Mouse (Mus musculus): ENCODE results near the gene Tiam1.

Gene Tiam1

DNA sequence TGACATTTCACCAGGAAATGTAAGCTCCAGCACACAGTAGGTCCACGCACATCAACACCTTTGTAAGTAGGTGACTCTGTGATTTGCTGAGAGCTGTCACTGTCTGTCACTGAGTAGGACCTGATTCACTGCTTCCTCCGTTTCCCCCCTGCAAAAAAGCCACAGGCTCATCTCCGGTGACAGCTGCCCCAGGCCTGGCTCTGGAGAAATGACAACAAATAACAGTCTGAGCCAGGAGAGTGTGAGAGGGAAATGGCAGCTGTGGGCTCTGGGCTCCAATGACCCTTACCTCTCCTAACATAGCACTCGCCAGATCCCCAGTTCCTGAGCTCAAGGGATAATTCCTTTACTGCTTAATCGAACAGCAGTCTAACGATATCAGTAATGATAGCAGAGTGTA is 301.7 kb downstream of the Tiam1 start:
- peak; percentile 41 for DNase-seq (ENCODE audit: low read depth)

DNA sequence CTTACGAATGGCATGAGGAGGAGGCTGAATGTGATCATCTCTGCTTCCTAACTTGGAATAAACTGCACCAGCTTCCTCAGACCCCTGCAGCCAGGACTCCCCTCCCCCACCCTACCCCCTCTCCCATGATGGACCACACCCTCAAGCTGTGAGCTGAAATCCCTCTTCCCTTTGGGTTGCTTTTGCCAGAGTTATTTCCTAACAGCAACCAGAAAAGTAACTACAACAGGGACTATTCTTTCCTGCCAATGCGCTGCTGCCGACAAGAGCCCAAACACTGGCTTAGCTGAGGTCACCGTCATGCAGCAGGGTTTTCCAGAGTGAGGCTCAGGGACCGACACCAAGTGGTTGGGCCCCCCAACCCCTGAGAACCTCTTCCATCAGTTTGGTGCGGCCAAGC is 303.2 kb downstream of the Tiam1 start:
- DNase-seq (ENCODE audit: low read depth): no peak

- DNase-seq (ENCODE audit: low read depth): no peak
These were observed 303.7 kb downstream of the Tiam1 start for GRCm38 (mm10) chr16:89839829-89840228.

DNA sequence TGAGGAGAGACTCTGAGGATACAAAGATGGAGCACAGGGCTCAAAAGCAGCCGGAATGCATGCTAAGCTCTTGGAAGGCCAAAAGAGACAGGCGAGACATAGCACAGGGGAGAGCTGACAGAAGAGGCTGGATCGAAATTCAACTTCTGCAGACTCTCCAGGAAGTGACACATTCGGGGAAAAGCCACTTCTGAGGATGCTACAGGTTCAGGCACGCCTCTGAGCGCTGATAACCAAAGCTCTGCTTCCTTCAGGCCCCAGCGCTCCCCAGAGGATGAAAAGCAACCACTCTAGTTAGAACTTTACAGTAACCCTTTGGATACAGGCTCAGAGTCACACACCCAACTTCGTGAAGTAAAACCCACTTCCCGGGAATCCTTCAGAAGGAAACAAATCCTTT is 306.5 kb downstream of the Tiam1 start:
- peak; percentile 64 for DNase-seq (ENCODE audit: low read depth)

GRCm38 (mm10) chr16:89835551-89835950 is 308.0 kb downstream of the Tiam1 start:
- DNase-seq (ENCODE audit: low read depth): peak; percentile 94

DNA sequence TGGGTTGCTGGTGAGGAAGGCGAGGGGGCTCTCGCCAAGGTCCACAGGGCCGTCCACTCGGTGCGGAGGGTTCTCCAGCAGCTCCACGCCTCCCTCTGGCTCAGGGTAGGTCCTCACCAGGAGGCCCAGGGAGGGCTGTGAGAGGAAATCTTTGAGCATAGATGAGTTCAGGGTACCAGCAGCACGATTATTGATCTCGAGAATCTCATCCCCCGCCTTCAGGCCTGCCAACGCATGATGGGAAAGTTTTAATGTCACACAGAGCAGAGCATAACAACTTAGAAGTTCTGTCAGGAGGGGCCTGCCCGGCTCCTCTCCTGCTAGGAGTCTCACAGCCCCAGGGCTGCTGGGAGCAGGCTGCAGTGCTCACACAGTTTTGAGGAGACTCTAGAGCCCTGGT is 310.6 kb downstream of the Tiam1 start:
- DNase-seq (ENCODE audit: low read depth): no peak

DNA sequence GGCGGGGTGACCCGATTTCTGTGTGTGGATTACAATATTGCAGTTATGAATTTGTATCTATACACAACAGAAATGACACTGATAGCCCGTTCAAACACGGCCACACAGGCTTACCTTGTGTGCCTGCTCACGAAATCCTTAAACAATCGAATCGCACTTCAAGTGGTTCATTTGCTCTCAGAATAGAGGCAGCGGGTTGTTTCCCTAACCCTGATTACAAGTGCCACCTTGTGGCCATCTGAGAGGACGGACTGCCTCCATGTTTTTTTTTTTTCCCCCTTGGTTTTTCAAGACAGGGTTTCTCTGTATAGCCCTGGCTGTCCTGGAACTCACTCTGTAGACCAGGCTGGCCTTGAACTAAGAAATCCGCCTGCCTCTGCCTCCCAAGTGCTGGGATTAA is 312.4 kb downstream of the Tiam1 start:
- peak; percentile 76 for DNase-seq (ENCODE audit: low read depth)

DNA sequence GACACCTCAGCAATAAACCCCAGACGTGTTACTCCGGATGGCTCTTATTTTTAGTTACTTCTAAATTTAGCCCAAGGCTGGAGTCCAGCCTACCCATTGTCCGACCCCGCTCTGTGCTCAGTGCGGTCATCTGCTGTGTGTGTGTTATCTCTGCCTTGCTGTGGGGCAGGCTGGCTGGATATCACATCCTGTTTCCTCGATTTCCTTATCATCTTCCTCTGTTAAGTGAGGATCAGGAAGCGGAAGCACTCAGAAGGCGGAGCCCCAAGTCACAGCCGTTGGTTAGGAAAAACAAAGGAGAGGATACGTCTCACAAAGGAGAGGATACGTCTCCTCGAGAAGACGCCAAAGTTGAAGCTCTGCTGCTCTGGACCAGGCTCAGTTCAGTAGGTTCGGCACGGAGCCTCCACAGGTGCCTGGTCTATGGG is 313.3 kb downstream of the Tiam1 start:
- DNase-seq (ENCODE audit: low read depth): peak; percentile 57

DNA sequence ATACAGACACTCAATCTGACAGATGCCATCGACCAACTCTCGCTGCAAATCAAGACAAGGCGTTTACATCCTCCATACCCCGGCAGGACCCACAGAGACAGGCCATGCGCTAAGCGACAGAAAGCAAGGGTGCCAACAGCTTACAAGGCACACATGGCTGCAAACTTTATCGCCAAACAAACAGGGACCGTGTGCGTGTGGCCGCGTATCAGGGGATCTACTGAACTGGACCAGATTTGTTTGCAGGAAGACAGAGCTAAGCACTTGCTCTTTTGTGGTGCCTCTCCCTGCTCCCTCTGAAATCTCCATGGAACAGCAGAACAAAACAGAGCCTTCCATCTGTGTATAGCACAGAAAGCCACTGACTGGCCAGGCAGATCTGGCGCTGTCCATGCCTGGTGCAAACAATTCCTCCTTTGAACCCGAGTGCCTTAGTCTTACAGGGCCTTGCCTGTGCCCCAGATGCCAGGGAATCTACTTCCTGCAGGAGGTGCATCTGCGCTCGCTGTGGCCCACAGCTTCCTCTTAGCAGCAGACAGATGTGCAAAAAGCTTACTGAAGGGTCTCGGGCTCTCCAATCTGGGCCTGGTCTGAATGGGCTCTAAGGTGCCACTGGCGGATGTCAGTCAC is 316.0 kb downstream of the Tiam1 start:
- peak; percentile 72 for DNase-seq (ENCODE audit: low read depth)

- no peak for DNase-seq (ENCODE audit: low read depth)
These were observed 317.7 kb downstream of the Tiam1 start for GRCm38 (mm10) chr16:89825875-89826274.

DNA sequence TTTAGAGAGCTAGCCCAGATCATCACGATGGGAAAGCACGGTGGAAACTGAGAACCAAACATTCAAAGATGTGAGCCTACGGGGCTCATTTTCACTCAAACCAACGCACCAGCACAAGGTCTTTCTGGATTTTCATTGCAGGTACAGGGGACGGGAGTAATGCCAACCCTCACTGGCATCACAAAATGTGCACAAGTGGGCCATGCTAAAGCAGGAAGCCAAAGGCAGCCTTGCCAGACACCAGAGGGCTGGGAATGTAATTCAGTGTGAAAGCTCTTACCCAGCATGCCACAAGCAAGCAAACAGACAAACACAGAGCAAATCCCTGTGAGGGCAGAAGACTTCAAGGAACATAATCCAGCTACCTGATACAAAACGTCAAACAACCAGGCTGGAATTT is 320.7 kb downstream of the Tiam1 start:
- DNase-seq (ENCODE audit: low read depth): no peak

DNA sequence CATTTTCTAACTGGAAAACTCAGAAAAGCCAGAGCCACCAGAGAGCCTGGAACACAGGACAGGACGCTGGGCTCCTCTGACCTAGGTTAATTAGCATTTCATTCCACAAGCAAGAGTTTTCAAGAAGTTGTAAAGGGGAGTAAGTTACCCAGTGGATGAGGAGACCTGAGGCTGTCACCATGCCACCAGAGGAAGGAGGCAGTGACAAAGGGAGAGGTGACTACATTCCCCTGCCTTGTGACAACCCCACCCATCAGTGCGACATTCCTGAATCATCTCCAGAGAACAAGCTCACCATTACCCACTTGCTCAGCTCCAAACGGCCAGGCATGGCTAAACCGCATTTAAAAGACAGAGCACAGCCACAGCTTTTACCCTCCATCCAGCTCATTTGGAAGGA is 324.9 kb downstream of the Tiam1 start:
- DNase-seq (ENCODE audit: low read depth): no peak

DNA sequence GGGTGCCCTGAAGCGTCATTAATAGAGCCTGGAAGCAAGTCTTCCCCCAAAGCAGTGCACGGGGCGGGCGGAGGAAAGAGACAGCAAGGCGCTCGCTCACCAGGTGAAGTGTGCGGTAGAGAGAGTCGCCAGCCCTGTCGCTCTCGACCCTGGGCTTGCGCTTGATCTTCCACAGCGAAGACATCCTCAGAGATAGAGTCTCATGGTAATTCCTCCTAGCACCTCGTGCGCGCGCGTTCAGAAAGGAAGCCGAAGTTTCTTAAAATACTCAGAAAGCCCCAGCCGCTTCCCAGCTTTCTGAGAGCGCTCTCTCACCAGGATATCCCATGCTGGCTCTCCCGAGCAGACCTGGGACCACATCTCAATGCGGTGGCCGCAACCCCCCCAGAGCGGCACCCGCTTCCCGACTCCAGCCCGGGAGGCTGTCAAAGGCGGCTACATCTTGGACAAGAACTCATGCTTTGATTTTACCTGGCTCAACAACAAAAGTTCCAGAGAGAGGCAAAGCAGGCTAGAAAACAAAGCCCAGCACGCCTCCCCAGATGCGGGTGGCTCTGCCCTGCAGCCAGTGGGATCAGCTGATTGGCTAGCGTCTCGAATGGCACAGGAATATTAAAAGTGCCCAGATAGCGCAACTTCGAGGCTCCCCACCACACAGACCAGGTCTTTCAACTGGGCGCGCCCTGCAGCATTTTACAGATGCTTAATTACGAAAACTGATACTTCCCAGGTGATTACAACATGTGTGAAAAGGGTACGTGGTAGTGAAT is 325.5 kb downstream of the Tiam1 start:
- DNase-seq (ENCODE audit: low read depth): no peak

DNA sequence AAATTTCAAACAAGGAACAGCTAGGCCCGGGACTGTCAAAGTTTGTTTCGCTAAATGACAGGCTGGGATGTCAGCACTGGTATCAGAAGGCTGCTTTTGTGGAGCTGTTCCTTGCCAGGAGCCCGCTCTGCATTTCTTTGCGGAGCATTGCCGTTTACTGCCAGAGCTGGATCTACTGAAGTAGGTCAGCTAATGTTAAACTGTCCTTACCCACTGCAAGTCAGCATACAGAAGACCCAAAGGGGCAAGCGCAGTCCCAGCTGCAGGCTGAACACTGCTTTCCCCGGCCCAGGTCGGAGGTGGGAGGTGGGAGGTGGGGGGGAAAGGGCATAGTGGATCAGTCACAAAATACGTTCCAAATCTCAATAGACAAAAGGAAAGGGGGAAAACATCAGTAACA is 326.3 kb downstream of the Tiam1 start:
- DNase-seq (ENCODE audit: low read depth): no peak

DNA sequence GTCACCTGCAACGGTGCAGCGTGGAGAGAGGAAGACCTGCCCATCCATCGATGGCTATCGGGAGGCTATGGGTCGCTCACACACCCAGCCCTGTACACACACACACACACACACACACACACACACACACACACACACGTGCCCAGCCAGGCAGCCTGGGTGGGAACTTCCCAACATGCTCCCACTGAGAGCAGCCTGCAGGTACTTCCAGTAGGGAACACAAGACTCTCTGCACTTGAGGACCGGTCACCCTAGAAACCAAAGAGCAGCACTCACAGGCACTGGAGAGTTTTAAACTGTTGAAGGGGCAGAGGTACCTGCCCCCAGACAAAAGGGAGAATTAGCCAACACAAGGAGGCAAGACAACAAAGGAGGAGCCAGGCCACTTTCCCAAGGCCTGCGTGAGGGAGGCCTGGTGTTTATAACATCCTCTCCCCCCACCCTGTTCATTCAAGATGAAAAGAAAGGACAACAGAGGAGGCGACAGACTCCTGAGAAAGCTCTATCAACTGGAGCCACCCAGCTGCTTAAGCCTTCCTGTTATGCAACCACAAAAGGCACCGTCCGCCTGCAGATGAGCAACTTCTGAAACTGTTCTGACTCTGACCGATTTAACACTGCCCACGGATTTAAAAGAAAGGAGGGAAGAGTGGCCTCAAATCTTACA is 326.9 kb downstream of the Tiam1 start:
- DNase-seq (ENCODE audit: low read depth): peak; percentile 90

DNA sequence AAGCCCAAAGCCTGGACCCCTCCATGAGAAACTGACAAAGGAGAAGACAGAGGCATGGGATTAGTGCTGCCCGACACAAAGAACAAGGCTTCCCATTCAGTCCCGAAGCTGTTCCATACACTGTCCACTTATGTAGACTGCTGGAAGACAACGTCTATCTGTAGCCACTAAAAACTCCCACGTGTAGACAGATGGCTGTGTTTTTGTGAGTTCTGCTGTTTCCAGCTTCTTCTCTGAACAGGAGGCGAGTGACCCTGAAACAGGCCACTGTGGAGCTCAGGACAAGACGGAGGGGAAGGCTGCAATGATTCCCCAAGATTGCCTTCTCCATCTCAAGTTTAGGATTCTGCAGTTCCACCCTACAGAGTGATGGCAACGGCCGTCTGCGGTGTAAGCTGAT is 330.0 kb downstream of the Tiam1 start:
- DNase-seq (ENCODE audit: low read depth): no peak

DNA sequence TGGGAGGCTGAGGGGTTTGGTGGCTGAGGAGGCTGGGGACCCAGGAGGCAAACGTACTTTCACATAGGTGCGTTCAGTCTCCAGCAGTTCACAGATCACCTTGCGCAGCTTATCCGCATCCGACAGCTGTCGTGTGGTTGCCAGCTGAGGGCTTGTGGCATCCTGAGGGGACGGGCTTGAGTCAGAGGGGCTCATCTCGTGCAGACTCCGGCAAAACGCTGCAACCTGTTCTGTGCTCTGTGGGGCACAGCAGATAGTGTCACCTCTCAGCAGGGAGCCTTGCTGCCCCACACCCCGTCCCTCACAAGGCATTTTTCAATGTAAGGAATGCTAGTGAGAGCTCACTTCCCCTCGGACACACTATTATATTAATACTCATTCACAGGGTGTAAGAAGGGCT is 330.7 kb downstream of the Tiam1 start:
- no peak for DNase-seq (ENCODE audit: low read depth)

- DNase-seq (ENCODE audit: low read depth): no peak
These were observed 333.2 kb downstream of the Tiam1 start for GRCm38 (mm10) chr16:89810398-89810797.

DNA sequence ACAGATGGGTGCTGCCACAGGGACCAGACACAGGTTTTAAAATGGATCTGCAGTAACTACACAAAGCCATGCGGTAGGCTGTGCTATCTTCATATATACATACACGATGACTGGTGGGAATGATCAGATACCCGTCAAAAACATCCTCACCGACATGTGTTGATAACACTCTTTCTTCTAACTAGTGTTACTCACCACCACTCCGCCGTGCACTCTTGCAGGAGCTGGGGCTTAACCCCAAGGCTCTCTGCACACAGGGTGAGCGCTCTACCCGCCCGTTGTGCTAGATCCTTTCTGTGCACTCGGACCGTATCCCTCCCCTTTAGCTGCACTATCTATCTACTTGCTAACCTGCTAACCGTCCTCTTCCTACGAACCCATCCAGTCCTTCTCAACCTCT is 335.4 kb downstream of the Tiam1 start:
- DNase-seq (ENCODE audit: low read depth): no peak

DNA sequence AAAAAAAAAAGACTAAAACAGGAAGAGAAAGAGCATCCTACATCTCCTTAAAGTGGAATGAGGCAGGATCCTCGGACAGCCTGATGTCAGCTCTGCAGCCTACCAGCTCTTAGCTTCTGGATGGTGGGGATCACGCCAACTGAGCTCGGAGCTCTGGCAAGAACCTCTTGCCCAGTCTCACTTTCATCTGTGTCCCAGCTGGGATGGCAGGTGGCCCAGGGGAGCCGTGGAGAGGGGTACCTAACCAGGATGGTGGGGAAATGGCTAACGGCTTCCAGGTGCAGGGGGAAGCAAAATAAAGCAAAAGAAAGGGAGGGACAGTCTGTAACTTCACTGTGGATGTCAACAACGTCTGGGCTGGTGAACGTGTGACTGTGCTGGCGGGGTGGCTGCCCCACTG is 337.6 kb downstream of the Tiam1 start:
- DNase-seq (ENCODE audit: low read depth): no peak

DNA sequence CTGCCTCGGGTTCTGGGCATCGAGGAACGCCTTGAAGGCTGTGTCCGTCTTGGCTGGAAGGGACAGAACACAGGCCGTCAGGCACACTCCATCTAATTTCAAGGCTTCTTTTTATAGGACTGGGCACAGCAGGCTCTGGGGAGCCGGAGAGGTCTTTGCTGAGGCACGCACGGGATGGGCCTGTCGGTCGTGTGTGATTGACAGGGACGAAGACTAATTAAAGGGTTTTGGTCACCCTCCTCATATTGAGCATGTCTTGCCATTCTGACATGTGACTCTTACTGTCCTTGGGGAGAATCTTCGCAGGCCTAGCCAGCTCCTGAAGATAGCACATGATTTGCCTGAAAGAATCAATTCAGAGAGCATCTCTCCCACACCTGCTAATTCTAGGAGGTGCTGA is 338.4 kb downstream of the Tiam1 start:
- no peak for DNase-seq (ENCODE audit: low read depth)

DNA sequence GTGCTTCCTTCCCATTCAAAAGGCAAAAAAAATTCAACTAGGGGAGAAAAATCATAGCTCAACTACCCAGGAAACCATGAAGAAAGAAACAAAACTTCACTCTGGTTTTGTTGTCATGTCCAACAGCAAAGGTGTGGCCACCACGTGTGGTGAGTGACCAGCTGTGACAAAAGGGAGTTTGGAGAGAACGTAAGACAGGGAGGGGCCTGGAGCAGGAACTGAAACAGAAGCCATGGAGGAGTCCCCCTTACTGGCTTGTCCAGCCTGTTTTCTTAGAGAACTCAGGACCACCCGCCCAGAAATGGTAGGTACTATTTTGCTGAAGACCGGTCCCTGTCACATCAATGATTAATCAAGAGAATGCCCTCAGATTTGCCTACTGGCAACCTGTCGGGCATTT is 342.1 kb downstream of the Tiam1 start:
- DNase-seq (ENCODE audit: low read depth): no peak

DNA sequence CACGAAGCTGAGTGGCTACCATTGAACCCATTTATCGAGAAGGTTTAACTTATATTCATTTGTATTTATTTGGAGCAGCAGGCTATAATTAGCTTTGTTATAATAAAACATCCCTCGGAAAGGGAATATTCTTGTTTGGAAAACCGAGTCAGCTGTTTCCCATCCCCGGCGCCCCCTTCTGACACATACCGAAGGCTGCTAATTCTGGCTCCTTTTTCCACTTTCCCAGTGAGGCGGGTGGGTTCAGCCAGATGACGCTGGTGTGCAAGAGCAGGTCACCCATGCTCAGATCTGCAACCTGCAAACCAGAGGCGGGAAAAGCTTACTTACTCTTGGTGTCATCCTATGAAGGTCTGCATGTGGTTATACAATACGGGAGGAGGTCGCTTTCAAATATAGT is 343.8 kb downstream of the Tiam1 start:
- DNase-seq (ENCODE audit: low read depth): no peak
